Mouse (Mus musculus): ENCODE data around the gene Ache.

Gene Ache

DNA sequence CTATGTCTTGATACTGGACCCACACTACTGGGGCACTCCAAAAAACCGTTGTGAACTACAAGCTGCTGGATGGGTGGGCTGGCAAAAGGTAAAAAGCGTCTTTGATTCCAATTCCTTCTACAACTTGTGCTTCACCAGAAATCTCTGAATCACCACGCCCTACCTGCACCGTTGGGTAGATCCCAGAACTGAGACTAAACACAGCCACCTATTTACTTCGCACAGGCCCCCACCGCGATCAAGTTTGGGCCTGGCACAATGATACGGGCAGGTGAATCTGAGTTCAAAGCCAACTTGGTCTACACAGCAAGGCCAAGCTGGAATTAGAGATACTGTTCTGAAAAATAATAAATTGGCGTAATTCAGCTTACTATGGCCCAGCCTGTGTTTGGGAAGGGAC is 8.0 kb downstream of the Ache start:
- DNase-seq (ENCODE audit: low spot score in 2 of 2), result no peak

DNA sequence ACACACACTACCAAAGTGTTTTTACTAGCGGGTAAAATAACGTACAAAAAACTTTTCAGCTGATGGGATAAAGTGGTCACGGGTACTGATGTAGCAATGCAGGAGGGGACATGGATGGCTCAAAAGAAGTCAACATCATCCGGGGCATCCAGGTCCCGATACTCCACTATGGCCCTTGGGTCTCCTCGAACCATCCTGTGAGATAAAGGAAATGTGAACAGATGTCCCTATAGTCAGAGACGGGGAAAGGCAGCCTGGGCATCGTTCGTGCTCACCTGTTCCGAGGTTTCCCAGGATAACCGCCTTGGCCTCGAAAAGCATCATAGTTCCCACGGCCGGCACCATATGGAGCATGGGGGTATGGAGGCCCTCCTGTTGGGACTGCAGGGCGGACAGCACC is 8.4 kb downstream of the Ache start:
- no peak for DNase-seq (ENCODE audit: low spot score in 2 of 2)

DNA sequence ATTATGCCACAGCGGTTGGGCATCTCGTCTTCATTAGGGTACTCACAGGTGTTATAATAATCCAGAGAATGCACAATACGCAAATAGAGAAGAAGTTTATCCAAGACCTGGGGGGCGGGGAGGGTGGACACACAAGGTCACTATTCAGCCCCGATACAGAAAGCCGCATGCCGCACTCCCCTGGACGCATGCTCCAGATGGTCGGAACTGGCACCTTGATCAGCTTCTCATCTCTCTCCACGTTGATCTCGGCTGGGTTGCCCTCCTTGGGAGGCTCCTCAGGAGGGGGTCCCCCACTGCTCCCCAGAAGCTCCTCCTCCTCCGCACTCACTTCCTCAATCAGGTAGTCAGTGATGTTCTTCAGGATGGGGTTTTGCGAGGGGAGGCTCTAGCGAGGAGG is 9.8 kb downstream of the Ache start:
- DNase-seq (ENCODE audit: low spot score in 2 of 2), result no peak

DNA sequence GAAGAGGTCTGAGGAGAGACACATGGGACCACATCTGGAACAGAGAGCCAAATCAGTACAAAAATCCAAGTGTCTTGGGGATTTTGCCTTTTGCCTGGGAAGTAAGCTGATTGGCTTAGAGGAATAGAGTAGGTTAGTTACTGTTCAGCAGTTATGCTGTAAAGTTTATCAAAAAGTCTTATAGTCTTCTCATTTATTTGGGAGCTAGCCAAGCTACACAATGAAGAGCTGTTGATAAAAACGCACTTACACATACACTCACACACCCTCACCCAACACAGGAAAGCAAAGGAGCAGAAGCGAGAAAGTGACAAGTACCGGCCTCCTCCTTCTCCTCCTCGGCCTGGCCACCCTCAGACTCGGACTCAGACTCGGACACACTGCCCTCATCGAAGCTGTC is 11.9 kb downstream of the Ache start:
- DNase-seq (ENCODE audit: low spot score in 2 of 2), result no peak

DNA sequence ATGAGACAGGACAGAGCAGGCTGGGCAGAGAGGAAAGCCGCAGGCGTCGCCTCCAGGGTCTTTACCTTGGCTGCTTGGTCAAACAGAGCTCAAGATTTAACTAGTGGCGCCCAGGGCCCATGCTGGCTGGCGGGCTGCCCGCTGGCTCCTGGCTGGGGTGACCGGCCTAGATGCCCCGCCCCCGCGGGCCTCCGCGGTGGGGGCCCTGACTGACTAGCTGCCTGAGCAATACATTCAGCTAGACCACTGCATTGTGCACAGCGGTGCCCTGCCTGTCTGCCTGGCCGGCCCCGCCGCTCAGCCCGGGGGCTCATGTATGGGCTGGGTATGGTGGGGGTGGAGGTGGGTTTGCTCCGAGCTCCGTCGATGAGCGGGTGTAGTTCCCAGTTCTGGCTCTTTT is 13.9 kb downstream of the Ache start:
- DNase-seq (ENCODE audit: low spot score in 2 of 2), result no peak

DNA sequence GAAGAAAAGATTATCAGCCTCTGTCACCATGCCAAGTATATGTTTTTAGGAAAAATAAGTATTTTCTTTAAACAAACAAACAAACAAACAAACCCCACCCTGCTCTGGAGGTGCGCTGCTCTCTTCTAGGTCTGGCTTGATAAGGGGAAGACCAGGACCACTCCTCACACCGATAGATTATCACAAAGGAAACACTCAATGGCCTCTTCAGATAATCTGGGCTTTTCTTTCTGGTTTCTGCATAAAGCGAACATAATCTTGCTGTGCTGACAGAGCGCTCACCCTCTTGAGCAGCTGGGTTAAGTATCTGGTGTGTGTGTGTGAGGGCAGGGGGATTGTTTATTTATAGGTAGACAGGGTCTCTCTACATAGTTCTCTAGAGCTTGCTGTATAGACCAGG is 16.3 kb downstream of the Ache start:
- no peak for DNase-seq (ENCODE audit: low spot score in 2 of 2)

DNA sequence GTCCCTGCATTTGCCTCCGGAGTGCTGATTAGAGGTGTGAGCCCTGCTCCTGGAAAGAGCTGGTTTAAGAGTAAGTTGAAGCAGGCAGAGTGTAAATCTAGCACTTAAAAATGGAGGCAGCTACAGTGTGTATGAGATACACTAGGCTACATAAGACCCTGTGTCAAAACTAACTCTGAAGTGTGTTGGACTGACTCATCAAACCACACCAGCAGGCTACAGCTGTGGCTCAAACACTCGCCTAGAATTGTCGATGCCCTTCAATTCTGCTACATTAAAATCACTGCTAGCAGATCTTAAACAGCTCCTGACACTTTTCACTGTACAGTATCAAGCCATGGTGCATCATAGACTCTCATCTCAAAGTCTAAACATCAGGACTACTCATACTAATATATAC is 16.8 kb downstream of the Ache start:
- DNase-seq (ENCODE audit: low spot score in 2 of 2), result no peak

DNA sequence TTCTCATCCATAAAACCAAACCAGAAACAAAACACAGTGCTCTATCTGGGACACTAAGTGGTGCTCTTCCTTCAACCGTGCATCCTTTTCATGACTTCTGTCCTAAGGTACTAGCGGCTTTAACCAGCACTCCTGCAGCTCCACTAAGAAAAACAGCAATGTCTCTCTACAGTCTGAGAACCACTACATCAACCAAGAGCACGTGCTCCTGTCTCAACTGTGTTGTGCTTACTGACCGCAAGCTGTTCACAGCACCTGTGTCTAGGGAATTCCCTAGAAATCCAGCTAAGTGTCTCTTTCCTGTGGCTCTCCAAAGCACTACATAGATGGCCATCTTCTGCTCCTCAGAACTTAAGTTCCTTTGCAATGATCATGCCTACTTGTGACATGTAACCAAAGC is 17.5 kb downstream of the Ache start:
- no peak for DNase-seq (ENCODE audit: low spot score in 2 of 2)

DNA sequence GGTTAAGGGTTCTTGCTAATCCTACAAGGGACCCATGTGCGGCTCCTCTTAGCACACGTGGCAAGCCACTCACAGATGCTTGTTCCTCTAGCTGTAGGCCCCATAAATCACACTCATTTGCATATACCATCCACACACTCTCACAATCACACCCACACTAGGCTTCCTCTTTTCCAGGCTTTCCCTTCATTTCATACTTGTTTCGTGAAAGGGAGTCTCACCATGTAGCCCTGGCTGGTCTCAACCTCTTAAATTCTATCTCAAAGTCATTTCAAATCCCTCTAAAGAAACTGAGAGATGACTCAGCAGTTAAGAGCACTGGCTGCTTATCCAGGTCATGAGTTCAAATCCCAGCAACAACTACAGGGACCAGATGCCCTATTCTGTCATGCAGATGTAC is 18.5 kb downstream of the Ache start:
- no peak for DNase-seq (ENCODE audit: low spot score in 2 of 2)

DNA sequence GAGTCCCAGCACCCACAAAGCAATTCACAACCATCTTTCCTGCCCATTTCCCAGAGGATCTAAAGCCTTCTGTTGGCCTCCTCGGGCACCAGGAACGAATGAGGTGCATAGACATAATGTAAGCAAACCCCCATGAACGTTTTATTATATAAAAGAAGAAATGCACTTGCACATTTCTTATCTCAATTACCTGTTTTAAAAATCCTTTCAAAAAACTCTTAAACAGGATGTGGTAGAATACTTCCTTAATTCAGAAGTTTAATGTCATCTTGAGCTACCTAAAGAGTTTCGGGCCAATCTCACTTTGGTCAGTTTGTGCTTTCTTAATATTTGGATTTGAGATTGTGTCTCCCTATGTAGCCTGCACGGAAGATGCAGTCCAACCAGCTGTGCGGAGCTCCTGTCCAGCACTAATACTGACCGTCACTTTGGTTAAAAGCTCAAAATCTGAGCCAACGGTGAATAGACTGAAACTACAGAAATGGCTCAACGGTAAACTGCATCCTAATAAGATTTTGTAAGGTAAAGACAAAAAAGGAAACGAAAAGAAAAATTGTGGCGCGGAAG is 19.2 kb downstream of the Ache start:
- DNase-seq (ENCODE audit: low spot score in 2 of 2), result no peak

DNA sequence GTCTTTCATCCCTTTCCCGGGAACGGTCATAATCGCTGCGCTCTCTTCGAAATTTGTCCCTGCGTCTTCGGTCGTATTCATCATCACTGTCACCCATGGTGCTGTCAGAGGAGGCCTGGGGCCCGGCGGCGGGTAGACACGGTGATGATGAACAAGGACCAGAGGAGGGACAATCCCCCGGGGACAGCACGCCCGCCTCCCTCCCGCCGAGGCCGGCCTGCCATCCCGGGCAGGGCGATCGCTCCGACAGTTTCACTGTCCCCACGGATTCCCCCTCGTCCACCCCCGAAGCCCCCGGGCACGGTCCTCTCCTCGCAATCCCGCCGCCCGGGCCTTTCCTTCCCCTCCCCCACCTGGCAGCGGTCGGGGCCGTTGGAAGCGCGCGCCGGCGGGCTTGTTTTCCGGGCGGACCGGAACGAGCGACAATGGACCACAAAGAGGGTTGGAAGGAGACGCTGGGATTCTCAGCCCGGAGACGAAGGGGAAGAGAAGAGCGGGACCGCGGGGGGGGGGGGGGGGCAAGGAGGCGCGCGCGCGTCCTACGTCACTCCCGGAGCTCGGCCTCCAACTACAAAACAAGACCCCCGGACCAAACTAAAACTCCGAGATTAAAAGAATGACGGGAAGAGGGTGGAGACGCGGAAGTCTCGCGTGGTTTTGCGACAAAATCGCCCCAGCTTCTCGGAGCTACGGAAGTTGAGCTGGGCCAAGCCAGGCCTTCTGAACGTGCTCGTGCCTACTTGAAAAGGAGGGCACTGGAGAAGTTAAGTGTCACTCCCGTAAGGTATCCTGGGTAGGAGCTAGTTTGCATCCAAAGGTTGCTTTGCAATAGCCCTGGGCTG is 20.0 kb downstream of the Ache start, which contains the start of gene Srrt:
Srrt (minus strand) TSS at position 604 of the 842 bp plus-strand sequence.
- peak; percentile 90 to 92 for DNase-seq (ENCODE audit: low spot score in 2 of 2)

DNA sequence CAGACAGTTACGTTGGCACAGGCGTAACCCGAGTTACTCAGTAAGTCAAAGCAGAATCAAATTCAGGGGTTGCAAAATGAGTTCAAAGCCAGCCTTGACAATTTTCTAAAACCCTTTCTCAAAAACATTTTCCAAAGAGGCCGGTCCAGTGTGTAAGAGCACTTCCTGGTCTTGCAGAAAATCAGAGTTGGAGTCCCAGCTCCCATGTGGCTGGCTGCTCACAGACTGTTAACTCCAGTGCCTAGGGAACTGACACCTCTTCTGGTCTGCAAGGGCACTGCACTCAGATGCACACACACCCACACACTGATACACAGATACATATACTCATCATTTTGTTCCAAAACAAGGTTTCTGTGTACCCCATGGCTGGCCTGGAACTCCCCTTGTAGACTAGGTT is 21.0 kb downstream of the Ache start:
- no peak for DNase-seq (ENCODE audit: low spot score in 2 of 2)

DNA sequence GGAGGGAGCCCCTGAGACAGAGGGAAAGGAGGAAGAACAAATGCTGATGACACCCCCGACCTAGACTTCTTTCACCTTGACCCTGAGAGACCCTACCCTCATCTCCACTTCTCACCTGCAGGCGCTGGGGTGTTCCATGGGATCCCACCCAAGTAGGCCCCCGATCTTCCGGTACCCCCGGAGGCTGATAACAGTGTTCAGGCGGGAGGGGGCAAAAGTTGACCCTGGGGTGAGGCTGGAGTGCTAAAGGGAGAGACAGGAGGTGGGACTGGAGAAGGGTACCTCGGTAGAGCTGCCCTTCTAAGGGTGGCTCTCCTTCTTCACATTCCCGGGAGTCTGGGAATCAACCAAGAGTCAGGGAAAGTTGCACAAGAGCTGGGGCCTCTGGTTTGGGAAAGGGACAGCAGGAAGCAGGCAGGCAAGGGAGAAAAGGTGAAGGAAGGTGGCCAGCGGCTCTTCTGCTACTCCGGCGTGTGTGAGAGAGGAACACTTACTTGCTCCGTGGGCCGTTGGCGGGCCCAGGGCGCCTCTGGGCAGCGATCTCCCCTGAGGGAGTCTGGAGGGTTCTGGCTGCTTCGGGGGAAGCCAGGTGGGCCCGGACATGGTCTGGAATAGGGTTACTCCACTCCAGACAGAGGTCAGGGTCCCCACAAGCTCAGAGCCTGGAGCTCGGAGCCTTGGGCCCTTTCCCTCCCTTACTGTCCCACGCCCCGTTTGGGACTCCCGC is 26.3 kb downstream of the Ache start:
- DNase-seq (ENCODE audit: low spot score in 2 of 2), result no peak

DNA sequence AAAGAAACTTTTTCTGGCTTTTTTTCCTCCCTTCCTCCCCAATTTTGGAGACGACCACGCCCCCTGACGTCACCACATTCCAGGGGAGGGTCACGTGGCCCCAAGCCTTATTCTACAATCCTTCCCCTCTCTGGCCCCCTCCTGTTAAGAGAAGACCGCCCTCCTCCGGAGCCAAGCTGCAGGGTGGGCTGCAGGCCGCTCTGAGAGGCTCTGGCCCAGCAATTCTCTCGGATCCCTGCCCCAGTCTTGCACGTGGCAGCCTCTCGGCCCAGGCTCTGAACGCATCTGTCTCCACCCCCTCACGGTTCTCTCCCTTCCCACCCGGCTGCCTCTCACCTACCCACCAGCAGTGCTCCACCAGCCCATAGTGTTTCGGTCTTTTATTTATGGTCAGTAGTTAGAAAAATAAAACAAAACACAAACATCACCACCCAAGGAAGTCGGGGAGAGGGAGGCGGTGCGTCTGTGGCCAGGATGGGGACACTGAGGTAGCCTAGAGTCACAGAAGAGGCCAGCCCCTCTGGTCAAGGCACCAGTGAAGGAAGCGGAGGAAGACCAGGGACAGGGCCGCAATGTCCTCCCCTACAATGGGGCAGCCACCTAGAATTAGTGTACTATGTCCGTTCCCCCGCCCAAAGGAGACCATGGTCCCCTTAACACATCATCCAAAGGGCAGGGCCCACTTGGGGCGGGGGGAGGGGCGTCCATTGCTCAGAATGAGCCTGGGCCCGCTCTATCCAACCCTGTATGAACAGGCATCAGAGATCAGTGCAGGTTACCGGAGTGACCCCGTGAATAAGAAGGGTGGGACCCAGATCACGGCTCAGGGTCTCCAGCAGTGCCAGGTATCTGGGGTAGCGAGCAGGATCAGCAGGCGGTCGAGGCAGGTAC is 27.1 kb downstream of the Ache start, which contains the start of gene Trip6:
Trip6 (minus strand) TSS at position 212 of the 891 bp plus-strand sequence.
- DNase-seq (ENCODE audit: low spot score in 2 of 2), result peak in 1 of 2 experiments; percentile 47

DNA sequence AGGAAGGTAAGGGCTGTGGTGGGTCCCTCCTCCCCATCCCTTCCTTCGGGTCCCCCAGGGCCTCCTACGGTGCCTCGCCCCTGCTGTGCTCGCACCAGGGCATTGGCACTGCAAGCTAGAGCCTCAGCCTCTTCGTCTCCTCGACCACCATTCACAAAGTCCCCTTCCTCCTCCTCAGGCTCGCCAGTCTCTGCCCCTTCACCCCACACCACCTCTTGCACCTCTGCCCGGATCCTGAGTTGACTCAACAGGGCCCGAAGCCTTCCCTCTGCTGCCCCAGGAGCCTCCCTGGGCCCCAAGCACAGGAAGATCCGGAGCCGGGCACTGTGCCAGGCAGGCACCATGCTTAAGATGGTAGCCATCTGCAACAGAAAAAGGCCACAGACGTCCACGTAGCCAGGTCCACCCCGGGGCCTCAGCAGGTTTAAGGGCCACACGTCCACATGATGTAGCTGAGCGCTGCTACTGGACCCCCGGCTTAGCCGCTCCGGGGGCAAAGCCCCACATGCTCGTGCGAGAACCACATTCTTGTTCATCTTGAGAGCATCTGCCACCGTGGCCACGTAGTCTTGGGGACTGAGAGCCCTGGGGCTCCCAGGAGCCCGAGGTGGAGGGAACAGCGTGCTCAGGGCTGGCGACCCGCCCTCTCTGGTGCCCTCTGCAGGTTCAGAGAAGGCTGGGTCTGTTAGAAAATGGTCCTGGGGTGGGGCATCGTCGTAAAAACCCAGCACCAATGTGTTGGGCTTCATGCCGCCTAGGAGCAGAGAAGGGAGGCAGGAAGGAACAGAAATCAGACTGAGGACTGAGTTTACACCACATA is 28.0 kb downstream of the Ache start:
- DNase-seq (ENCODE audit: low spot score in 2 of 2), result no peak

DNA sequence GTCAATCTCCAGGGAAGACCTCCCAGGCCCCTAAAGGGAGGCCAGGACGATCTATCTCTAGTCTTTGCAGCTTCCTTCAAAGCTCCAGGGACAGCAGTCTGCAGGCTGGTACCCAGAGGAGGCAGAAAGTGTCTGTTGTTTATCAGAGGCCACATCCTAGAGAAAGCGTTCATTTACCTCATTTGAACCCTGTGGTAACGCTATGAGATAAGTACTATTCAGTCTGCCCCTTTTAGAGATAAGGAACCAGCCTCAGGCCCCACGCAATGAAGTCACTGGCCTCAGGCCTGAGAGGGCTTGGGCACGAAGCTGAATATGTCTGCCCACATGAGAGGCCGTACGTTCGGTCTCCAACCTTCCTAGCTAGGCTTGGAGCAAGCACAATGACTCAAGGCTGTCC is 30.0 kb downstream of the Ache start:
- no peak for DNase-seq (ENCODE audit: low spot score in 2 of 2)

DNA sequence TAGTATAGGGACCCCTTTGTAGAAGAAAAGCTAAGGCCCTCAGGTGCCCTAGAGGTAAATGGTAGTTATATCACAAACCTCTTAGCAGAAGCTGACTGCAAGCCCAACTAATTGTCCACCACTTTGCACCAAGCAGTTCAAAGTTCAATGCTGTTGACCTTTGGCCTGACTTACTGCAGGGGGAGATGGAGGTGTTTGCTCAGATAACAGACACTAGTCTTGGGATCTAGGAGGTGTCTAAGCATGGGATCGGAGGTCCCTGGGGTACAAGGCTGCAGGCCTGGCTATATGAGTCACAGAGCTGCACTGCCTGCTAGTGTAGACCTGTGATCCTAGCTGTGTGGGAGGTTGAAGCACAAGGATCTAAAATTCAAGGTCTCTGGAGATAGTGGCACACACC is 31.3 kb downstream of the Ache start:
- DNase-seq (ENCODE audit: low spot score in 2 of 2), result no peak

DNA sequence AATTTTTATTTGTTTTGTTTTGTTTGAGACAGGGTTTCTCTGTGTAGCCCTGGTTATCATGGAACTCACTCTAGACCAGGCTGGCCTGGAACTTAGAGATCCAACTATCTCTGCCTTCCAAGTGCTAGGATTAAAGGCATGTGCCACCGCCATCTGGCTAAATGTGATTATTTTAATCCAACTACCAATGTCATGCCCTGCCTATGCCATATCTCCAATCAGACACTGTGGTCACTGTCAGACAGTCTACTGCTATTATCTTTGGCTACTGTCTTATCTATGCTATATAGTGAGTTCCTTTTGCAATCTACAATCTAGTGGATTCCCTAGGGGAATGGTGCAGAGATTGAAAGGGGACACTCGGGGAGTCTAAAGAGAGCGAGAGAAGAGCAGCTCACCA is 33.7 kb downstream of the Ache start:
- no peak for DNase-seq (ENCODE audit: low spot score in 2 of 2)

DNA sequence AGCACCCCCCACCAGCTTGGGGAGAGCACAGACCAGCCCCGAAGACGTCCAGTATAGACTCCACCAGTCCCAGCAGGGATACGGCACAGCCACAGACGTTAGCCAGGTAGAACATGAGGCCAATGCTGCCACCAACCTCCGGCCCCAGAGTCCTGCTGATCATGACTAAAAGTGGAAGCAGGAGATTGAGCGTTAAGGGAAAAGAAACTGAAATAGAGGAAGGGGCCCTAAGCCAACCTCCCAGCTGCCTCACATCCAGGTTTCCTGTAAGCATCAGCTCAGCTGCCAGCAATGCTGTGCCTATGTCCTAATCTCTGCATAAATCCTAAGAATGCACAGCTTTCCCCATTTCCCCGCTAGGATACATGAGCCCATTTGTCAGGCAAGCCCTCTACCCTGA is 43.6 kb downstream of the Ache start:
- DNase-seq (ENCODE audit: low spot score in 2 of 2), result no peak

DNA sequence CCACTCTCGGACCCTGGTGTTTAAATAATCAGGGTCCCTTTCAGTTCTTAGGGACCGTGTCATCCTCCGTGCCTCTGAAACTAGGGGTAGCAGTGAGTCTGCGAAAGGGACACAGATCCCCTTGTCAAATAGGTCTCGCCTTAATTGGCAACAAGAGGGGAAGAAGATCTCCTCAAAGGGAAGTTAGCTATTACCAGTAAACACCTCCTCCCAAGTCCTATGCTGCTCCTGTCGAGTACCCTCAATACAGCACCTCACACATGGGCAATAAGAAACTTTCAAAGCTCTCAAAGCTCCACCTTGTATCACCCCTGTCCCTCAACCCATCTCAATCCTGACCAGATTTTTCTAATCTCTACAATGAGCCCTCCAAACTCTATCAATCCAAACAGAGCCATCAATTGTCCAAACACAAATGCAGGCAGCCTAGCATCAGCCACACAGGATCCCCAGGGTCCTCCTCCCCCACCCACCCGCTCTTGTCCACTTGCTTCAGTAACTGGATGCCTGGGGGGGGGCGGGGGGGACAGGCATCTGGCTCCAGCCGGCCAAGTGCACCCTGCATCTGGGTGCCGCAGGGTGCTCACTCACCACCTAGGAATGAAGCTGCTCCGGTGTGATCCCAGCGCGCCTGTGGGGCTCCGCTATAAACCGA is 45.7 kb downstream of the Ache start:
- DNase-seq (ENCODE audit: low spot score in 2 of 2), result no peak
